22 mouse cellular contexts compared by ENCODE assay signal in the genomic region with DNA sequence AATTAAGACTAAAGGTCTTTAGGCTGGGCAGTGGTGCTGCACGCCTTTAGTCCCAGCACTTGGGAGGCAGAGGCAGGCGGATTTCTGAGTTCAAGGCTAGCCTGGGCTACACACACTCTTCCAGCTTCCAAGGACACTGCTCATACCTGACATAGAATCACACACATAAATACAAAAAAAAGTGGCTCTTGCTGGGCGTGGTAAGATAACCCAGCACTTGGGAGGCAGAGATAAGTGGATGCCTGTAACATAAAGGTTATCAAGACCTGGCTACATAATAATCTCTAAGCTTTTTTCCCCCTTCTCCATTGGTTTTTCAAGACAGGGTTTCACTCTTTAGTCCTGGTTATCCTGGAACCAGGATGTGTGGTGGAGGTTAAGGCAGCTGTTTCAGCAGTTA. TPM values are rescaled to one million over a fixed set of nuclear protein-coding genes. Genes with fewer than 3 reads are reported as not detected.
"Had no signal": no experiment of that assay in that cellular context is flagged by ENCODE, and none has a peak within 500 bp of the region (broad histone marks: within the 10 kb centered on the region; RNA-seq: fewer than 3 reads in every experiment).

No protein-coding gene starts in this region.

- H3K9ac ChIP-seq: lung, embryonic 15.5 days; midbrain, embryonic 12.5 days; neural tube, embryonic 13.5 days; neural tube, embryonic 15.5 days had no signal

- H3K27me3 ChIP-seq: lung, embryonic 15.5 days; megakaryocyte, embryonic 14.5 days; midbrain, embryonic 12.5 days; neural tube, embryonic 13.5 days; neural tube, embryonic 15.5 days had no signal

- ATAC-seq: lung, postnatal 0 days; midbrain, embryonic 16.5 days had no signal

- H3K9me3 ChIP-seq: lung, embryonic 15.5 days; midbrain, embryonic 10.5 days; midbrain, embryonic 12.5 days; neural tube, embryonic 13.5 days; neural tube, embryonic 15.5 days had no signal

- H3K4me1 ChIP-seq: lung, embryonic 15.5 days; megakaryocyte, embryonic 14.5 days; midbrain, embryonic 10.5 days; midbrain, embryonic 12.5 days; neural tube, embryonic 13.5 days; neural tube, embryonic 15.5 days had no signal

- H3K4me3 ChIP-seq: lung, embryonic 15.5 days; megakaryocyte, embryonic 14.5 days; midbrain, embryonic 10.5 days; midbrain, embryonic 12.5 days; myocyte; neural tube, embryonic 13.5 days; neural tube, embryonic 15.5 days had no signal

- DNase-seq: lung, adult 2 months; lung, postnatal 14 days; lung, postnatal 36 days; midbrain, embryonic 14.5 days; retina, postnatal 1 day; right cerebral cortex, adult 18-20 months; right cerebral cortex, postnatal 25 days; right cerebral cortex, postnatal 4 days; spleen, adult 18-20 months; thymus, adult 18-20 months; thymus, postnatal 14 days; thymus, postnatal 36 days had no signal

- H3K27ac ChIP-seq: lung, embryonic 15.5 days; macrophage; midbrain, embryonic 10.5 days; midbrain, embryonic 12.5 days; neural tube, embryonic 13.5 days; neural tube, embryonic 15.5 days had no signal

- H3K36me3 ChIP-seq: lung, embryonic 15.5 days; midbrain, embryonic 10.5 days; midbrain, embryonic 12.5 days; neural tube, embryonic 13.5 days; neural tube, embryonic 15.5 days had no signal

- H3K4me2 ChIP-seq: lung, embryonic 15.5 days; midbrain, embryonic 12.5 days; neural tube, embryonic 13.5 days; neural tube, embryonic 15.5 days had no signal

RNA-seq across cellular contexts. Expression of gene Slc38a5, which starts 37.3 kb away (rescaled TPM):
- polyA plus RNA-seq: macrophage, myocyte had no signal
